Mouse (Mus musculus): Measurements from ENCODE around the gene Gm44503. TPM values are rescaled to one million over a fixed set of nuclear protein-coding genes. Genes with fewer than 3 reads are reported as not detected.

The Gm44503 gene
- total and polyA plus RNA-seq, 2 experiments from 2014 or later = not detected

- Histone ChIP-seq H3K4me2 (ENCODE audit: low read depth, low read length, poor library complexity, severe bottlenecking) (no peak overlapping the region), H3K9ac (replicated peaks; ENCODE audit: low read length, poor library complexity, severe bottlenecking) (no peak overlapping the region), H3K4me3 (ENCODE audit: low read depth, low read length) (no peak overlapping the region), H3K27me3 (ENCODE audit: insufficient read depth, low read length) (no peaks in the 10 kb centered on the region), H3K9me3 (ENCODE audit: low read length) (no peaks in the 10 kb centered on the region), H3K4me1 (ENCODE audit: insufficient read depth, low read length) (no peaks in the 10 kb centered on the region), H3K36me3 (ENCODE audit: insufficient read depth, low read length) (peaks cover 54% of the 10 kb centered on the region), H3K27ac (ENCODE audit: low read depth, low read length) (no peak overlapping the region)
- DNase-seq (ENCODE audit: low spot score) = peak; percentile 10
- 91% methylated on average over 10 of the region's 10 CpGs for WGBS
- TF ChIP-seq CTCF (IDR thresholded peaks at IDR 0.05) = no peak
- no peak for ATAC-seq (ENCODE audit: low FRiP score)
These were observed 61.2 kb downstream of the Gm44503 start for GRCm38 (mm10) chr9:73019841-73020240.

GRCm38 (mm10) chr9:73020566-73021097 lies 62.0 kb downstream of the Gm44503 start:
- H3K9me3 ChIP-seq (ENCODE audit: low read length) = no peaks in the 10 kb centered on the region
- no peaks in the 10 kb centered on the region for H3K4me1 ChIP-seq (ENCODE audit: insufficient read depth, low read length)
- WGBS = 94% methylated on average over 5 of the region's 5 CpGs
- no peaks in the 10 kb centered on the region for H3K27me3 ChIP-seq (ENCODE audit: insufficient read depth, low read length)
- H3K9ac ChIP-seq (replicated peaks; ENCODE audit: low read length, poor library complexity, severe bottlenecking) = no peak overlapping the region
- no peak overlapping the region for H3K4me3 ChIP-seq (ENCODE audit: low read depth, low read length)
- ATAC-seq (ENCODE audit: low FRiP score) (no peak), DNase-seq (ENCODE audit: low spot score) (no peak)
- peaks cover 48% of the 10 kb centered on the region for H3K36me3 ChIP-seq (ENCODE audit: insufficient read depth, low read length)
- TF ChIP-seq CTCF (IDR thresholded peaks at IDR 0.05) = no peak
- no peak overlapping the region for H3K4me2 ChIP-seq (ENCODE audit: low read depth, low read length, poor library complexity, severe bottlenecking)
- no peak overlapping the region for H3K27ac ChIP-seq (ENCODE audit: low read depth, low read length)

- H3K27me3 ChIP-seq (ENCODE audit: insufficient read depth, low read length) = no peaks in the 10 kb centered on the region
- TF ChIP-seq CTCF (IDR thresholded peaks at IDR 0.05) = no peak
- 23% methylated on average over 17 of the region's 17 CpGs for WGBS
- peaks cover 16% of the 10 kb centered on the region; the same call in 1 of the 2 replicates for H3K36me3 ChIP-seq (ENCODE audit: insufficient read depth, low read length)
- H3K9me3 ChIP-seq (ENCODE audit: low read length) = no peaks in the 10 kb centered on the region
- peak; percentile 42 for DNase-seq (ENCODE audit: low spot score)
- peak overlapping the region; percentile 15; the same call in 1 of the 2 replicates for H3K4me2 ChIP-seq (ENCODE audit: low read depth, low read length, poor library complexity, severe bottlenecking)
- H3K4me1 ChIP-seq (ENCODE audit: insufficient read depth, low read length) = no peaks in the 10 kb centered on the region
- peak; percentile 52; the same call in 1 of the 2 replicates for ATAC-seq (ENCODE audit: low FRiP score)
- H3K27ac ChIP-seq (ENCODE audit: low read depth, low read length) = no peak overlapping the region
- H3K4me3 ChIP-seq (ENCODE audit: low read depth, low read length) = no peak overlapping the region
- H3K9ac ChIP-seq (replicated peaks; ENCODE audit: low read length, poor library complexity, severe bottlenecking) = no peak overlapping the region
These were observed 67.4 kb downstream of the Gm44503 start for GRCm38 (mm10) chr9:73025818-73026636.

GRCm38 (mm10) chr9:73030443-73030842 lies 71.8 kb downstream of the Gm44503 start:
- ATAC-seq (ENCODE audit: low FRiP score) = no peak
- Histone ChIP-seq H3K9ac (replicated peaks; ENCODE audit: low read length, poor library complexity, severe bottlenecking) (no peak overlapping the region), H3K4me2 (ENCODE audit: low read depth, low read length, poor library complexity, severe bottlenecking) (no peak overlapping the region), H3K9me3 (ENCODE audit: low read length) (no peaks in the 10 kb centered on the region), H3K4me3 (ENCODE audit: low read depth, low read length) (no peak overlapping the region), H3K27me3 (ENCODE audit: insufficient read depth, low read length) (no peaks in the 10 kb centered on the region), H3K27ac (ENCODE audit: low read depth, low read length) (no peak overlapping the region), H3K36me3 (ENCODE audit: insufficient read depth, low read length) (peaks cover 28% of the 10 kb centered on the region), H3K4me1 (ENCODE audit: insufficient read depth, low read length) (no peaks in the 10 kb centered on the region)
- no peak for DNase-seq (ENCODE audit: low spot score)
- no peak for TF ChIP-seq CTCF (IDR thresholded peaks at IDR 0.05)
- 90% methylated on average over 1 of the region's 1 CpGs for WGBS

GRCm38 (mm10) chr9:73031421-73031820 lies 72.8 kb downstream of the Gm44503 start:
- DNase-seq (ENCODE audit: low spot score) (no peak), ATAC-seq (ENCODE audit: low FRiP score) (no peak)
- Histone ChIP-seq H3K9ac (replicated peaks; ENCODE audit: low read length, poor library complexity, severe bottlenecking) (no peak overlapping the region), H3K4me2 (ENCODE audit: low read depth, low read length, poor library complexity, severe bottlenecking) (no peak overlapping the region), H3K9me3 (ENCODE audit: low read length) (no peaks in the 10 kb centered on the region), H3K4me3 (ENCODE audit: low read depth, low read length) (no peak overlapping the region), H3K4me1 (ENCODE audit: insufficient read depth, low read length) (no peaks in the 10 kb centered on the region), H3K27me3 (ENCODE audit: insufficient read depth, low read length) (no peaks in the 10 kb centered on the region), H3K36me3 (ENCODE audit: insufficient read depth, low read length) (peaks cover 31% of the 10 kb centered on the region), H3K27ac (ENCODE audit: low read depth, low read length) (no peak overlapping the region)
- 78% methylated on average over 4 of the region's 4 CpGs for WGBS
- no peak for TF ChIP-seq CTCF (IDR thresholded peaks at IDR 0.05)

- H3K27ac ChIP-seq (ENCODE audit: low read depth, low read length) = no peak overlapping the region
- 96% methylated on average over 1 of the region's 1 CpGs for WGBS
- peaks cover 31% of the 10 kb centered on the region for H3K36me3 ChIP-seq (ENCODE audit: insufficient read depth, low read length)
- DNase-seq (ENCODE audit: low spot score) = no peak
- no peaks in the 10 kb centered on the region for H3K9me3 ChIP-seq (ENCODE audit: low read length)
- no peak overlapping the region for H3K4me3 ChIP-seq (ENCODE audit: low read depth, low read length)
- TF ChIP-seq CTCF (IDR thresholded peaks at IDR 0.05) = peak; percentile 28; the same call in 1 of the 2 replicates
- H3K4me1 ChIP-seq (ENCODE audit: insufficient read depth, low read length) = no peaks in the 10 kb centered on the region
- no peak overlapping the region for H3K4me2 ChIP-seq (ENCODE audit: low read depth, low read length, poor library complexity, severe bottlenecking)
- H3K27me3 ChIP-seq (ENCODE audit: insufficient read depth, low read length) = no peaks in the 10 kb centered on the region
- no peak overlapping the region for H3K9ac ChIP-seq (replicated peaks; ENCODE audit: low read length, poor library complexity, severe bottlenecking)
- no peak for ATAC-seq (ENCODE audit: low FRiP score)
These were observed 74.8 kb downstream of the Gm44503 start for GRCm38 (mm10) chr9:73033406-73033805.
